Mouse (Mus musculus) hindbrain, embryonic 14.5 days (tissue): ENCODE measurements around the gene Prkg2. TPM values are rescaled to one million over a fixed set of nuclear protein-coding genes. Genes with fewer than 3 reads are reported as not detected.

Experiments used
- ATAC-seq: fragments of 200-750 bp; cut with Nextera tagmentation; 2 replicates; pipeline ENCODE4 v1.8.0; 2017; ENCODE audit warnings: moderate number of reproducible peaks, mild to moderate bottlenecking, moderate TSS enrichment, moderate library complexity; ENCODE audit not compliant: low FRiP score
- DNase-seq: peaks from one replicate; pipeline ENCODE4 v3.0.0-alpha.2; 2015; ENCODE audit warnings: low spot score
- H3K27ac ChIP-seq: fragments of 300-500 bp; sonication (generic); 2 replicates; pipeline ENCODE4 v1.5.1; 2014; ENCODE audit warnings: mild to moderate bottlenecking, moderate library complexity
- H3K27me3 ChIP-seq: fragments of 300-500 bp; sonication (generic); 2 replicates; pipeline ENCODE4 v1.6.1; 2014; ENCODE audit warnings: mild to moderate bottlenecking, low read length, mixed read lengths; ENCODE audit not compliant: control insufficient read depth, insufficient read depth
- H3K36me3 ChIP-seq: fragments of 300-500 bp; sonication (generic); replicated peaks from 2 replicates; pipeline ENCODE4 v1.6.1; 2014; ENCODE audit not compliant: control insufficient read depth, insufficient read depth
- H3K4me1 ChIP-seq: fragments of 300-500 bp; sonication (generic); replicated peaks from 2 replicates; pipeline ENCODE4 v1.6.1; 2014; ENCODE audit warnings: antibody characterized with exemption, low read length, mixed read lengths; ENCODE audit not compliant: control insufficient read depth, insufficient read depth
- H3K4me2 ChIP-seq: fragments of 300-500 bp; sonication (generic); replicated peaks from 2 replicates; pipeline ENCODE4 v1.6.1; 2014; ENCODE audit warnings: mild to moderate bottlenecking, moderate library complexity
- H3K4me3 ChIP-seq: fragments of 300-500 bp; sonication (generic); replicated peaks from 2 replicates; pipeline ENCODE4 v1.5.1; 2014; ENCODE audit warnings: mild to moderate bottlenecking, low read length
- H3K9ac ChIP-seq: fragments of 300-500 bp; sonication (generic); 2 replicates; pipeline ENCODE4 v1.6.1; 2014
- H3K9me3 ChIP-seq: fragments of 300-500 bp; sonication (generic); 2 replicates; pipeline ENCODE4 v1.6.1; 2016; ENCODE audit warnings: low read length; ENCODE audit not compliant: control insufficient read depth
- WGBS: fragments of 180-500 bp; shearing (Covaris S2); extraction: QIAGEN DNeasy Blood & Tissue Kit; methylation state at CpG from one replicate; pipeline ENCODE4 v1.1.7; 2014; 5-methylcytosine and 5-hydroxymethylcytosine counted together
- polyA plus RNA-seq: library from polyadenylated mRNA; unstranded; fragments of >200 nt; fragmentation: Nextera tagmentation; extraction: Ambion mirVana; gene quantifications from 2 replicates; pipeline ENCODE4 v1.2.1, GENCODE M21; 2014

Gene Prkg2
- polyA plus RNA-seq, 1 experiment from 2014 or later, result 1.4 TPM

DNA sequence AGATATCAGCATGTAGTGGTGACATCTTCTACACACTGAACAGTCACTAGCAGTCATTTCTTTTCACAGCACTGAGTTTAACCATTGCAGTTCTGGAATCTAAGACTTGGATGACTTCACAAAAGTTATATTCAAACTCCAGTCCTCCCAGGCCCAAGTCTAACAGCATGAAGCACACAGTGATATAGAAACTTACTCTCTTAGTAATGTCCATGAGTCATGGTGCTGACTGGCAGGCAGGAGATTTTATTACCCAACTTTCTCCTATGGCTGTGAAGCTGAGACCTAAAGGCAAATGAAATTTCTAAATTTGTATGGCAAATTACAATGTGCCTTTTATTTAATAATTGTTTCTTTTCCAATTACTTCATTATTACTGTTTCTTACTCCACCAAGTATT is 139.2 kb downstream of the Prkg2 start:
- Histone ChIP-seq H3K36me3 (no peaks in the 10 kb centered on the region), H3K4me3 (no peak overlapping the region), H3K9ac (no peak overlapping the region), H3K4me2 (no peak overlapping the region), H3K4me1 (no peaks in the 10 kb centered on the region), H3K9me3 (no peaks in the 10 kb centered on the region), H3K27me3 (no peaks in the 10 kb centered on the region), H3K27ac (no peak overlapping the region)
- ATAC-seq, result no peak
- DNase-seq, result no peak

- H3K27ac ChIP-seq, result no peak overlapping the region
Measured at GRCm38 (mm10) chr5:98894281-98894680, 142.9 kb downstream of the Prkg2 start.

DNA sequence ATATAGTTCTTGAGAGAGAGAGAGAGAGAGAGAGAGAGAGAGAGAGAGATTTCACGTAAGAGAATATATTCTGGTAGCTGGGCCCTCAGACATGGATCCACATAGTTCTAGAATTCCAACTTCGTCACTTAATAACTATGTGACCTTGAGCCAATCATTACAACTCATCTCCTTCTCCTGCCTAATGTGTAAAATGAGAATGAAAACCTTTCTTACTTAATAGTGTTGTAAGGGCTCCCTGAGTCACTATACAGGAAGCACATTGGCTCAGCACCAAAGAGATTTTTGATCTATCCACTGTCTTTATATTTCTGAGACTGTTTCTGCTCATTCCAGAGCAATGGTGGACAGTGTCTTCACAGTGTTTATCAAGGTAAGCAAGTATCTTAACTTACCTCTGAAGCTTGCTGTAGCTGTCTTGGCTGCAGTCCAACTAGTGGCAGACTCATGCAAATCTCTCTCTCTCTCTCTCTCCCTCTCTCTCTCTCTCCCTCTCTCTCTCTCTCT is 146.6 kb downstream of the Prkg2 start:
- WGBS, result 86% methylated on average over 2 of the region's 2 CpGs
- no peaks in the 10 kb centered on the region for H3K4me1 ChIP-seq
- H3K27me3 ChIP-seq, result no peaks in the 10 kb centered on the region
- ATAC-seq, result no peak
- no peak overlapping the region for H3K4me3 ChIP-seq
- no peak overlapping the region for H3K27ac ChIP-seq
- no peak overlapping the region for H3K4me2 ChIP-seq
- no peaks in the 10 kb centered on the region for H3K9me3 ChIP-seq
- no peaks in the 10 kb centered on the region for H3K36me3 ChIP-seq
- no peak for DNase-seq
- no peak overlapping the region for H3K9ac ChIP-seq

More at GRCm38 (mm10) chr5:98894281-98894680, 142.9 kb downstream of the Prkg2 start:
- WGBS, result 86% methylated on average over 3 of the region's 3 CpGs
- Histone ChIP-seq H3K4me1 (no peaks in the 10 kb centered on the region), H3K9me3 (no peaks in the 10 kb centered on the region), H3K4me3 (no peak overlapping the region), H3K36me3 (no peaks in the 10 kb centered on the region), H3K9ac (no peak overlapping the region), H3K27me3 (no peaks in the 10 kb centered on the region), H3K4me2 (no peak overlapping the region)
- ATAC-seq (no peak), DNase-seq (no peak)

DNA sequence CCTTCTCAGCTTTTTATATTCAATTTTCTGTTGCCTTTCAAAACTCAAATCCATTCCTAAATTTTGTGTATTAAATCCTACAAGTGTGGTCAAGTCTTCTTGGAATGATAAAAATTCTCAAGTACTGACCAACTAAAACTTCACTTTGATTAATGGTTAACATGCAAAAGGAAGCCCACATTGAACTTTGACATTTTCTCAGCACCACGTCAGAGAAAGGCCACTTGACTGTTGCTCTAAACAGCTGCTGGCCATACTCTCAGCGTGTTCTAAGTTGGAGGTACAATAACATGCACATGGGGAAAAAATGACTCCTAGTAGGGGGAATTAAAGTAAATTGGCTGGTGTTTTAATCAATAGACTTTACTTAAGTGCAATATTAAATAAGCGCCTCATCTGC is 155.1 kb downstream of the Prkg2 start:
- Histone ChIP-seq H3K36me3 (no peaks in the 10 kb centered on the region), H3K27ac (no peak overlapping the region), H3K9ac (no peak overlapping the region), H3K27me3 (no peaks in the 10 kb centered on the region), H3K9me3 (no peaks in the 10 kb centered on the region), H3K4me1 (no peaks in the 10 kb centered on the region), H3K4me2 (no peak overlapping the region), H3K4me3 (no peak overlapping the region)
- ATAC-seq (no peak), DNase-seq (no peak)
- WGBS, result 71% methylated on average over 3 of the region's 3 CpGs

Other genes with a start within 250 kb of the Prkg2 start
- gene Bmp3, start 182.9 kb downstream of the Prkg2 start, polyA plus RNA-seq, result 2.2 and 2.7 TPM in 2 replicates